Mouse (Mus musculus) naive thymus-derived CD4-positive, alpha-beta T cell, adult 5 months (primary cell): ENCODE data around the gene Lmf1. TPM values are rescaled to one million over a fixed set of nuclear protein-coding genes. Genes with fewer than 3 reads are reported as not detected.

ENCODE experiments used
- polyA plus RNA-seq: library from polyadenylated mRNA; unstranded; fragments of 100-300 nt; shearing (Covaris generic); gene quantifications from one replicate; pipeline ENCODE4 v1.2.1, GENCODE M21; 2017

The Lmf1 gene
- 17.9 TPM for polyA plus RNA-seq

DNA sequence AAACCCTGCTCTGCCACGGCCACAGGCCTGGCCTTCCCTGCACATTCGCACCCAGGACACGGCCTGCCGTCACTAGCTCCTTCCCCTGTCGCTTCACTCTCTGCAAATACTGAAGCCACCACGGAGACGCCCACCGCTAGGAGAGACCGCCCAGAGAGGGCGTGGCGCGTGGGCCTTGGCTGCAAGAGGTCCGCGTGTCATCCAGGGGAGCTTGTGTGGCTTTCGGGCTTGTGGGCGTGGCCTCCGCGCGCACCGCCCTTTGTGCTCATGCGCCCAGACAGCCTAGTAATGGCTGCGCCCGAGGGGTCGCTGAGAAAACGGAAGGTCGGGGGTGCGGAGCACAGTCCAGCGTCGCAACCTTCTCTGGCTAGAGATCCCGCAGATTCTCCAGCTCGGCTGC lies at the start of gene Lmf1:
Gene Lmf1, plus strand, starts transcription at position 166 of the 400 bp plus-strand sequence.

DNA sequence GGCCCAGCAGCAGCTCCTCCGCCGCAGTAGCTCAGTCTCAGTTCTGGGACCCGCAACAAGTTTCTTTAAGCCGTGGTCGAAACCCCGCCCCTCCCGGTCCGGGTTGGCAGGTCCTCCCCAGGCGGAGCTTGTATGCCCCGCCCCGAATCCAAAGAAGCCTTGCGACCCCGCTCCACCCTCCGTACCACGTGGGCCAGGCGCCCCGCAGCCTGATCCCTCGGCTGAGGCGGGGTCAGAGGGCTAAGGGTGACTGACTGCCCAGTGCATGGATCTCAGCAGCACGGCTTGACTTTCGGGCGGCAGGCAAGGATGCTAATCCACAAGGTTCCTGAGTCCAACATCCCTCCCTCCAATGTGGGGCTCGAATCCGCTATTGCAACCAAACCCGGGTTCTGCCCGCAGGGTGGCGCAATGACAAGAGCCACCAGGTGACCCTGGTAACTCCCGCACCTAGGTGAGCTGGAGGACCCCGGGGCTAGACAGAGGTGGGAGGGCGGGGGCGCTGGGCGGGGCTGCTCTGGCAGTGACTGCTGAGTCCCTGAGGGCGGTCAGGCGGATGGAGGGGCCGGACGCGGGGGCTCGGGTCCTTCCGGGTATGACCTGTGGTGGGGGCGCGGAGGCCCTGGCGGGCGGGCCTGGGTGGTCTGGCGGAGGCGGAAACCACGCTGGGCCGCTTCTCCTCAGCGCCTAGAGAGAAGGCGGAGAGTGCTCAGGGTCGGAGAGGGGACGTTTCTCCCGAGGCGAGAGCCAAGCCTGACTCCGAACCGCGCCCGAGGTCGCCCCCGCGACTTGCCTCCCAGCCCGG lies 8.0 kb upstream of the Lmf1 start, which contains the start of gene Sox8:
Gene Sox8, minus strand, starts transcription at position 39 of the 805 bp plus-strand sequence.

Other genes starting within 250 kb of the Lmf1 start
- gene Tpsab1, start 233.5 kb upstream of the Lmf1 start, polyA plus RNA-seq, result not detected
- not detected for gene Tpsb2, start 212.8 kb upstream of the Lmf1 start, polyA plus RNA-seq
- not detected for gene Tpsg1, start 209.8 kb upstream of the Lmf1 start, polyA plus RNA-seq
- not detected for gene Cacna1h, start 145.3 kb upstream of the Lmf1 start, polyA plus RNA-seq
- gene Tekt4, start 124.5 kb upstream of the Lmf1 start, polyA plus RNA-seq, result not detected
- gene Sstr5, start 81.8 kb upstream of the Lmf1 start, polyA plus RNA-seq, result not detected
- gene Sox8, start 8.4 kb upstream of the Lmf1 start, polyA plus RNA-seq, result 0.12 TPM
- gene Gng13, start 138.1 kb downstream of the Lmf1 start, polyA plus RNA-seq, result not detected
- 7.1 TPM for gene Chtf18, start 148.3 kb downstream of the Lmf1 start, polyA plus RNA-seq
- gene Rpusd1, start 148.6 kb downstream of the Lmf1 start, polyA plus RNA-seq, result 4.9 TPM
- not detected for gene Mslnl, start 157.0 kb downstream of the Lmf1 start, polyA plus RNA-seq
- gene Msln, start 175.3 kb downstream of the Lmf1 start, polyA plus RNA-seq, result not detected
- 21.6 TPM for gene Narfl, start 194.7 kb downstream of the Lmf1 start, polyA plus RNA-seq
- 25.7 TPM for gene Haghl, start 206.6 kb downstream of the Lmf1 start, polyA plus RNA-seq
- gene Ccdc78, start 207.5 kb downstream of the Lmf1 start, polyA plus RNA-seq, result not detected
- gene Fam173a, start 213.8 kb downstream of the Lmf1 start, polyA plus RNA-seq, result 109 TPM
- not detected for gene AC134908.4, start 216.6 kb downstream of the Lmf1 start, polyA plus RNA-seq
- gene Metrn, start 218.1 kb downstream of the Lmf1 start, polyA plus RNA-seq, result 28.3 TPM
- gene Fbxl16, start 230.0 kb downstream of the Lmf1 start, polyA plus RNA-seq, result not detected
- 22.7 TPM for gene Wdr24, start 244.5 kb downstream of the Lmf1 start, polyA plus RNA-seq
- 27.1 TPM for gene Jmjd8, start 249.8 kb downstream of the Lmf1 start, polyA plus RNA-seq